Mouse (Mus musculus) cerebellum, adult 9-10 months (tissue): ENCODE data around the gene Shisal2a.
A peak's percentile ranks its signal among the peaks of the same experiment; 100 is the strongest.

Experiments
- DNase-seq: peaks from one replicate; pipeline ENCODE4 v3.0.0; 2022

Shisal2a gene

GRCm38 (mm10) chr4:108336765-108337164, 46.4 kb downstream of the Shisal2a start:
- no peak for DNase-seq

GRCm38 (mm10) chr4:108335413-108335812, 47.7 kb downstream of the Shisal2a start:
- no peak for DNase-seq

DNA sequence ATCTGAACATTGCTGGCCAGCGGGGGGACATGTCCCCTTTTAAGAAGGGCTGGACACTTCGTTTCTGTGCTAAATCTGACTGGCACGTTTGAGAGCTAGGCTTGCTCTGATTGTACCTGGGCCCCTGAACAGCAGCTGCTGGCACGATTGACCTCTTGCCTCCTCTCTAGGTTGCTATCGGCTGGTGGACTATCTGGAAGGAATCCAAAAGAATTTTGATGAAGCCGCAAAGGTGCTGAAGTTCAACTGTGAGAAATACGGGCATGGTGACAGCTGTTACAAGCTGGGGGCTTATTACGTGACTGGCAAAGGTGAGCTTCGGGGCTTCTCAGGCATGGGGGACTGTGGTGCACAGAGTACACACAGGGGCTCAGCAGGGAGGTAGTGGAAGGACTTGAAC, 51.1 kb downstream of the Shisal2a start:
- DNase-seq = no peak

GRCm38 (mm10) chr4:108329840-108330239, 53.3 kb downstream of the Shisal2a start:
- DNase-seq = no peak

DNA sequence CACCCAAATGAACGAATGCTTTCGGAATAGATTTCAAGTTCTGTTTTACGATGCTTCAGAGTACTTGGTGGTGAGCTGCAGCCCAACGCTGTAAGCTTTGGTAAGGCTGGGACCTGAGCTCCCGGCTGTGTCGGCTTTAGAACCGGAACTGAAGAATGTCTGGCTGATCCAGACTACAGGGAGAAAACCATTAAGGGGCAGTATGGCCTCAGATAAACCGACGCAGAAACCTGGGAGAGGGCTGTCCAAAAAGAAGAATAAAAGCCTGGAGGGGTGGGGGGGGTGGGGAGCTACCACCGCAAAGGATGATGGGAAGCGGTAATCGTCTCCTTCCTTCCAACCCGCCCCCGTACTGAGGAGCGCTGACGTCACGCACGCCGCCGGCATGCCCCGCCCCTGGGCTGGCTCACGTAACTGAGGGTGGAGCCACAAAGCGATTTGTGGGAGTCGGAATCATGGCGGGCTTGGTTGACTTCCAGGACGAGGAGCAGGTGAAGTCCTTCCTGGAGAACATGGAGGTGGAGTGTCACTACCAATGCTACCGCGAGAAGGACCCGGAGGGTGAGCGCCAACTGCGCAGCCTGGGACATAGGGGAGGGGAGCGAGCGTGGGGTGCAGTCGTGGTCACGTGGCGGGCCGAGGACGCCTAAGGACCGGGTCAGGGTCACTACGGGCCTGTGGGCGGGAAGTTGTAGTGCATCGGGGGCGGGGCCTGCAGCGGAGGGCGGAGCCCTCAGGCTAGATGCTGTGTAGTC, 55.2 kb downstream of the Shisal2a start, which contains the start of gene Coa7:
TSS of gene Coa7 (plus strand) at position 411 of the 755 bp plus-strand sequence.
- peak; percentile 98 for DNase-seq

DNA sequence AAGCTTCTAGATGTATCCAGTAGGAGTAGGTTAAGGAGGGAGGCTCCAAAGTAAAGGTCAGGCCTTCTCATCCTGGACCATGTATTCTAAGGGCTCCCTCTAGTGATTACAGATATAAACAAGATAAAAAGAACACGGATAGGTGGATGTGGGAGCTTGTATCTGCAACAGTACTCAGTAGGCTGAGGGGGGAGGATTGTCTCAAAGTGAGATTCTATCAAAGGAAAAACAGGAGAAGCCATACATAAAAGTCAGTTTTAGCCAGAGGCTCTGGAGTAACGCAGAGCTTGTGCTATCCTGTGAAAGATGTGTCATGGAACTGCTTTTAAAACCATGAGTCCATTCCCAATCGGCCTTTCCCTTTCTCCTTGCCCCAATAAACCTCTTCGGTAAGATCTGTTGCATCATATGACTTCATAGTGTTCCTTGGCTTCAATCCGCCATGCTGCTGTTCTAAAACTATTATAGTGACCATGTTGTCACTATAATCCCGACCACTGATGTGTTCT, 56.0 kb downstream of the Shisal2a start:
- peak; percentile 89 for DNase-seq

DNA sequence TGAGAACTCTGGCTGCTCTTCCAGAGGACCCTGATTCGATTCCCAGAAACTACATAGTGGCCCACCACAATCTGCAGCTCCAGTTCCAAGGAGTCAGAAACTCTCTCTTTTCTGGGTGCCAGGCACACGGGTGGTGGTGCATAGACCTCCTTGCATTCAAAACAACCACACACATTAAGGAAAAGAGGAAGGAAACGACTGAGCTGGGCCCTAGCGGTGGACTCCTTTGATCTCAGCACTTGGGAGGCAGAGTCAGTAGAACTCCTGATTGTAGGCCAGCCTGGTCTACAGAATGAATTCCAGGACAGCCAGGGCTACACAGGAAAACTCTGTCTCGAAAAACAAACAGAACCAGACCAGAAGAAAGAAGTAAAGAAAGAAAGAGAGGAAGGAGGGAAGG, 59.6 kb downstream of the Shisal2a start:
- DNase-seq = no peak

DNA sequence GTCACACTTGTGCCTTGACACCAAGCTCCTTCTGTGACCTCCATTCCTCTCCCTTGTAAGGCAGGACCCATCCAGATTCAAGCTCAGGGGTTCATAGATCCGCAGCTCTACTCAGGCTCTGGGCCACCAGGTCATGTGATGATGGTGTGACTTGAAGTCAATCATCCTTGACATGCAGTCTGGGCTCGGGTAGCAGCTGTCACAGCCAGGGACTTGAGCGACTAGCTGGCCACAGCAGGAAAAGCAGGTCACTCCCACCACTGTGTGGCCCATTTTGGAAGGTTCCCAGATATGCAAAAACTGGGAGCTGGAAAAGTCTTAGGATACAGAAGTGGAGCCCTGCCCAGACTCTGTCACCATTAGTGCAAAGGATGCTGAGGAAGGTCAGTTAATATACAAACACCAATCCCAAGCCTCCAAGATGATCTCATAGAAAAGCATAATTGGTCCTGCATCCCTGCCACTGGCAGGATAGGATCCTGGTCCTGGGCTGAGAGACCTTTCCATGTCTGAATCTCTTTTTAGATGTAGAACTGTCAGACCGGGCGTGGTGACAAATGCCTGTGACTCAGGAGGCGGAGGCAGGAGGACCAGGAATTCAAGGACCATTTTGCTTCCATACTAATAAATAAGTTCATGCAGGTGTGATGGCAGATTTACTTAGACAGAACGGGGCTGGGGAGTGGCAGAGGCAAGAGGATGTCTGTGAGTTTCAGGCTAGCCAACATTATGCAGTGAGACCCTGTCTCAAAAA, 62.3 kb downstream of the Shisal2a start:
- DNase-seq = no peak

- DNase-seq = no peak
These were observed 63.4 kb downstream of the Shisal2a start for GRCm38 (mm10) chr4:108319747-108320146.

GRCm38 (mm10) chr4:108318649-108319615, 64.2 kb downstream of the Shisal2a start:
- no peak for DNase-seq
